Mouse (Mus musculus) G1E-ER4 (cell line): Measurements from ENCODE around the gene AI661453. TPM values are rescaled to one million over a fixed set of nuclear protein-coding genes. Genes with fewer than 3 reads are reported as not detected.

Source experiments
- GATA1 ChIP-seq: IDR thresholded peaks from one replicate; pipeline ENCODE4 v1.8.0; 2012; ENCODE audit warnings: low read length, inconsistent platforms
- polyA plus RNA-seq: library from polyadenylated mRNA; stranded (reverse); fragments of >175 nt; gene quantifications from 2 replicates; pipeline ENCODE4 v1.2.3, GENCODE M21; 2012

The AI661453 gene
- polyA plus RNA-seq, 1 experiment: 0.01 TPM

- no peak for TF ChIP-seq GATA1
Measured at GRCm38 (mm10) chr17:47475181-47475580, 38.8 kb downstream of the AI661453 start.

DNA sequence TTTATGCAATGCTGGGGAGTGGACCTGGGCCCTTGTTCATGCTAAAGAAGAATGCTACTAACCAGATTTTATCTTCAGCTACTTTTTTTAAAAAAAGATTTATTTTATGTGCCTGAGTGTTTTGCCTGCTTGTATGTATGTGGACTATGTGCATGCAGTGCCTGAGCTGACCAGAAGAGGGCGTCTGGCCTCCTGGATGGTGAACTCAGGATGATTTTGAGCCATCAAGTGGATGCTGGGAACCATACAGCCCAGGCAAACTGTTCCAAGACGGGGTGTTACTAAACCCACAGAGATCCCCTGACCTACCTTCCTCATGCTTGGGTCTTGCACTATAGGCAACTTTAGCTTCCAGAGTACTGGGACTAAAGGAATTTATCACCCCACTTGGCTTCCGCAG lies 39.3 kb downstream of the AI661453 start:
- TF ChIP-seq GATA1: no peak

DNA sequence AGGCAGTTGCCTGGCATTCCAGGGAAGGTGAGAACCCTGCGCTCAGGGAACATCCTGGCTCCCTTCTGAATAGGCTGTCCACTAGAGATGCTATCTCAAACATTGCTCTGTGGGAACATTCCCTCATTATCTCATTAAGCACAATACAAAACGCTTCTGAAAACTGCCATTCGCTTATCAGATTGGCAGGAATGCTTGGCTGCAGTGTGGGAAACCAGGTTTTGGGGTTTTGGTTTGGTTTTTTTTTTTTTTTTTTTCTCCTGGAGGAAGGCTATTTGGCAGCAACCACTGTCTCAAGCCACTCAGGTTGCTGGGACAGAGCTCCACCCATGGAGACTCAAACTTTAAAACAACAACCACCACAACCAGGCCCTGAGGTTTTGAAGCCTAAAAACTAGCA lies 43.5 kb downstream of the AI661453 start:
- TF ChIP-seq GATA1: no peak

DNA sequence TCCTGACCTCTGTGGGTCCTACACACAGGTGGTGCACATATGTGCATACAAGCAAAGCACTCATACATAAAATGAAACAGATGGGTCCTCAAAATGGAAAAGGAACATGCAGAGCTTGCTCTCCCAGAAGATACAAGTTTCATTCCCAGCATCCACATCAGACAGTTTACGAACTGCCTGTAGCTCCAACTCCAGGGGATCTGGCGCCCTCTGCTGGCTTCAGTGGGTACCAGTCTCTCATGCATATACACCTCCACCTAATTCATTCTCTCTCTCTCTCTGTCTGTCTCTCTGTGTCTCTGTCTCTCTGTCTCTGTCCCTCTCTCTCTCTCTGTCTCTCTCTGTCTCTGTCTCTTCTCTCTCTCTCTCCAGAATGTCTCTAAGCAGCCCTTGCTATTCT lies 46.0 kb downstream of the AI661453 start:
- TF ChIP-seq GATA1: no peak

DNA sequence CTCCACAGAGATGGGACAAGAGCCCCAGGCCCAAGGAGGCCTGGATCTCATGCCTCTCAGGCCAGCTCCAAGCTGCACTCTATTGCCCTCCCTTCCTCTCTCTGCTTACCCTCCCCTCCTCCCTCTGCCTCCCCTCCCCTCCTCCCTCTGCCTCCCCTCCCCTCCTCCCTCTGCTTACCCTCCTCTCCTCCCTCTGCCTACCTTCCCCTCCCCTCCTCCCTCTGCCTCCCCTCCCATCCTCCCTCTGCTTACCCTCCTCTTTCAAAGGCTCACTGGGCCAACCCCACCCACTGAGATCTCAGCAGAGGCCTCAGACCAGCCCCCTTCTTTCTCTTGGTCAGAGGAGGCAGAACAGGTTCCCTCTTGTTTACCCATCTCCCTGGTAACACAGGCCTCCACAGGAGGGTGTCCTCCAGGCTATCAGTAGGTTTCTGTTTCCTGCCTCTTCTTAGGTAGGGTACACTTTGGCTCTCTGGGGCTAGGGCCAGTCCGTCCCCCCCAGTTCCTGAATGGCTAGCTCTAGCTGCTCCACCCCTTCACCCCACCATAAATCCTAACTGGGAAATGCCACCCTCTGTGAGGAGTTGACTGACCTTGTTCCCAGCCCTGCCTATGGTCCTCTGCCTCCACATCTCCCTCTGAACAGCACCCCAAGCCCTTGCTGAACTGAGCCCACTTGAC lies 48.0 kb downstream of the AI661453 start:
- no peak for TF ChIP-seq GATA1

DNA sequence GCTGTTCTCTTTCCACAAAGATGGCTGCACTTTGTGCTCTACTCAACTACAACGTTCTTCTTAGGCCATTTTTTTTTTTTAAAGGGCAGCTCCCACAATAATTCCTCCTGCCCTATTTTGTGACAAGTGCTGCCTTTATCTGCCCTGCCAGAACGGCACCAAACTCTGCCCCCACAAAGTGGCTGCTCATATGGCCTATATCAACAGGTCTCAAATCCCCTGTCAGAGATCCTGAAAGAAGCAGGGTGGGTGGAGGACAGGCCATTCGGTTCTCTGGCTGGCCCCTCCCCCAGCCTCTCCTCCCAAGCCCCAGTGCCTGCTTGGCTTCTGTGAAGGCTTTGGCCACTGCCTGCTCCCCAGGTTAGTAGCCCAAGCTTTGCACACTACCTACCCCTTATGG lies 48.6 kb downstream of the AI661453 start:
- TF ChIP-seq GATA1: no peak

GRCm38 (mm10) chr17:47485791-47486190 lies 49.4 kb downstream of the AI661453 start:
- TF ChIP-seq GATA1: no peak

GRCm38 (mm10) chr17:47490791-47491190 lies 54.4 kb downstream of the AI661453 start:
- no peak for TF ChIP-seq GATA1

DNA sequence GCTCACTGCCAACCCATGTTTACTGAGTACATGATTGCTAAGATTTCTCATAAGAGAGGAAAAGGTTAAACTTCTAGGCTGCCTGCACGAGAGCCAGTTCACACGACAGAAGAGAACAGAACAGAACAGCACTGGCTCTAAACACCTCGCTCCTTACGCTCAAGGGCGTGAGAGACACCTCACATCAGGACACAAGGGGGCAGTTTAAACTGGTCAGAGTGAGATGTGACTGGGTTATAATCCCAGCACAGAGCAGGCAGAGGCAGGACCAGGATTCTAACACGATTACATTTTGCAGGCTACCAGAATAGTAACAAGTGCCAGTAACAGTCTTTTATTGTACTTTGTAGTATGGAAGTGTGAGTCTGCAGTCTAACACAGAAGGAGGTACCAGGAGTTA lies 56.3 kb downstream of the AI661453 start:
- TF ChIP-seq GATA1: no peak

DNA sequence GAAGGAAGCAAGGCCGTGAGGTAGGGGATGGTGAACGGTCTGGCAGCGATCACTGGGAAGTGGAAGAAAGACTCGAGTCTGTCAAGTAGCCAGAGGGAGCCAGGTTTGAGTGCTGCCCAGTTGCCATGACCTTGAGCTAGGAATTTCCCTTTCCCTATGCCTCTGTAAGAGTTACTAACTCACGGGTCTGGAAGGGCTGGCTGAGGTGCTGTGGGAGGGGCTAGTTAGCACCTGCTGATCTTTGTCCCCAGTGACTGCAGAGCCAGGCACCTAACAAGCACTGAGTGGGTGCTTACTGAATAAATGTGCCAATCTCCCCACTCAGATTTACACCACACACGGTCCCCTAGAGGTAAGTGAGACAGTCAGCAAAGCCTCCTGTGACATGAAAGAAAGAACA lies 57.2 kb downstream of the AI661453 start:
- TF ChIP-seq GATA1: no peak

- no peak for TF ChIP-seq GATA1
Measured at GRCm38 (mm10) chr17:47494132-47494531, 57.7 kb downstream of the AI661453 start.

DNA sequence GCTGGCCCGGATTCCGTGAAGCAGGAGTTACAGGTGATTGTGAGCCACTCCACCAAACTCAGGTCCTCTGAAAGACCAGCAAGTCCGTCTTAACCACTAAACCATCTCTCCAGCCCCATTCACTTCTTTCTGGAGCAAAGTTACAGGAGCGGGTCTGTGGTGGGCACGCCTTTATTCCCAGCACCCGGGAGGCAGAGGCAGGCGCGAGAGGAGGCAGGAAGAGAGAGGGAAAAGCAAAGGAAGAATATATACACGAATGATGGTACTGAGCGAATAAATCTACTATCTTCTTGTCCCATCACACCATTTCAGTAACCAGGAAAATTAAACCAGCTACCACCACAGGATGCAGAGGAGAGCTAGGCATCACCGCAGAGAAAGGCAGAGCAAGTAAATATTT lies 65.1 kb downstream of the AI661453 start:
- no peak for TF ChIP-seq GATA1

DNA sequence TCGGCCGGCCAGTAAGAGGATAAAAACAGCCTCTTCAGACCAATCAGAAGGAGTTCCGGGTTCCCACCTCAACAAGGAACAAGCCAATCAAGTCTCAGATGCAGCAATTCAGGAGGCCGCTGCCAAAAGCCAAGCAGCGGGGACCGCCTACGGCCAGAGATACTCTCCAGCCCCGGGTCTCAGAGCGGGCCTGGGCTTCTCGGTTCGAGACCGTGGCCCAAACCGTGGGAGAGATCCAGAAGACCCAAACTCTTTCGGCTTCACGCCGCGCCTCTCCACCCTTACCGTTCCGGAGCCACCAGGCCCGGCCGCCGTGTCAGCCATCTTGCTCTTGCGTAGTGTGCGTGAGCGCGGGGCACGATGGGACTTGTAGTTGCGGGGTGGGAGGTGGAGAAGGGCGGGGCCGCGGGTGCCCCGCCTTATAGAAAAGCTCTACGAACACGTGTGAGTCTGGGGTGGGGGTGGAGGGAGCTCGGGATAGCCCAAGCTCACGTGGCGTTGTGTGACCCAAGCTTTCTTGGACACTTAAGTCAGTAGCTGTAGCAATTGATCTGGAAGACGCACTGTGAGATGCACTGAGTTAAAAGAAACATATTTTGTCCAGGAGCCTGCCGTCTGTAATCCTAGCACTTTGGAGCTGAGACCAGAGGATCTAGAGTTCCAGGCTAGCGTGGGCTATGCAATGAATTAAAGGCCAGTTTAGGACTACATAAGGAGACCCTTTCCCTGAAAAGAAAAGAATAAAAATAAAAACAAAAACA lies 65.7 kb downstream of the AI661453 start, which contains the start of gene Taf8:
Taf8 (minus strand) TSS at position 347 of the 761 bp plus-strand sequence.
- no peak for TF ChIP-seq GATA1

DNA sequence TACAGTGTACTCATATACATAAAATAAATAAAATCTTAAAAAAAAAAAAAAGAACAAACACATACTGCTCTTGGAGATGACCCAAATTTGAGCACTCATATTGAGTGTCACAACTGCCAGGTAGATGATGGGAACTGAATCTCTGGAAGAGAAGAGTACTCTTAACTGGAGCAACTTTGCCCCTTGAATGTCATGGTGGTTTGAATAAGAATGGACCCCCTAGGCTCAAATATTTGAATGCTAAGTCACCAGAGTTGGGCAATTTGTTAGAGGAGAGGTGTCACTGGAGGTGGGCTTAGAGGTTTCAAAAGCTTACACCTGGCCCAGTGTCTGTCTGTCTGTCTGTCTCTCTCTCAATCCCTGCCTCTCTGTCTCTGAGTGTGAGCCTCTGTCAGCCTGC lies 67.3 kb downstream of the AI661453 start:
- TF ChIP-seq GATA1: no peak

DNA sequence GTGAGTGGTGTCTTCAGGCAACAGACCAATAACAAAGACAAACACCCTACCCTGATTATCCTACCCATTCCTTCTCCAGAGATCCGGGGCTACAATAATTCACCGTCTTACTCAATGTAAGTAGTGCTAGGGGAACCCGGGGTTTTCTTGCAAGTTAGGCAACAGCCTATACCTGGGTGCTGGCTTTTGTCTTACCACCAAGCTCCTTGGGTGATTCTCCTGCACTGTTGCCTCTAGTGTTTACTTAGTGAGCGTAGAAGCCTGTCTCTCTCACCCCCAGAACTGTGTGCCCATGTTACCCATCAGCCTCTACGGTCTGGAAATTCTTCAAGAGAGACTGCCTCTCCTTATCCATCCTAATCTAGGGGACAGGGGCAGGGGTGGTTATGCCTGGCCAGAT lies 67.8 kb downstream of the AI661453 start:
- no peak for TF ChIP-seq GATA1

DNA sequence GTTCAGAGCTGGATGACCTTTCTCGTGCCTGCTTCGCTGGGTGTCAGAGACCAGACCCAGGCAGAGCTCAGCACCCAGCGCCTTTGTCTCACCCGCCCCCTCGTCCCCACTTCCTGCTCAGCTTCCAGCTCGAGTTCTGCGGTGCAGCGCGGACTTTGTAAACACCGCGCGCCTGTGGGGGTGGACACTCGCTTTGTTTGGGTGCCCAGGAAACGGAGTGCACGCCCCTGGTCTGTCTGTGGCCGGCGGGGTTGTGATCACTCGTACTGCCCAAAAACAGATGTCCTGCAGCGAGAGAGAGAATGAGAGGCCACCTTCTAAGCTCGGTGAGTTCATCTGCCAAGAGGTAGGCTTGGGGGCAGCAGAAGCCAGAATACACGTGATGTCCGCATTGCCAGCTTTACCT lies 68.5 kb downstream of the AI661453 start, which contains the start of gene Ccnd3:
Ccnd3 (plus strand) TSS at position 111 of the 406 bp plus-strand sequence.
- TF ChIP-seq GATA1: no peak

DNA sequence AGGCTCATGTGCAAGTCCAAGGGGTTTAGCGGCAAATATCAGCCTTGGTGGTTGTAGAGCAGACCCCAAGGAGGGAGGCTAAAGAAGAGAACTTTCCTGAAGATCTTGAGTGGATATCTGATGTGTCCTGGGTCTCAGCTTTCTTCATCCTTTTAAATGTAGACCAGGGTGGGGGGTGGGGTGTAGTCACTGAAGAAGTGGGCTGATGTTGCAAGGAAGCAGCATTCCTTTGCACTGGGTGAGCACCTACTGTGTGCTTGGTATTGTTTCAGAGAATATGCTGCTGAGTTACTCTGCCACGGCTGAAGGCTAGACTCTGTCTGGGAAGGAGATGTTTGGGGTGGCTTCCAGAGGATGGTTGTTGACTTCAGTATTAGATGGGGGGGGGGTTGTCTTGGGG lies 69.2 kb downstream of the AI661453 start:
- TF ChIP-seq GATA1: no peak
